Mouse (Mus musculus) cerebellum, adult 2 months (tissue): ENCODE data around the gene Crebrf.

Source experiments
- CTCF ChIP-seq: fragments of 200-500 bp; IDR thresholded peaks from 2 replicates; pipeline ENCODE4 v1.5.1; 2011; ENCODE audit warnings: low read depth, mild to moderate bottlenecking, control low read depth, low read length, moderate library complexity, borderline replicate concordance; ENCODE audit not compliant: insufficient read depth
- POLR2A ChIP-seq: fragments of 200-500 bp; IDR thresholded peaks from 2 replicates; pipeline ENCODE4 v1.6.1; 2011; ENCODE audit warnings: low read length, control low read depth, borderline replicate concordance; ENCODE audit not compliant: insufficient read depth

- TF ChIP-seq POLR2A (no peak), CTCF (no peak)
Observed at GRCm38 (mm10) chr17:26812607-26813006, 97.2 kb downstream of the Crebrf start.
